In the genomic region with DNA sequence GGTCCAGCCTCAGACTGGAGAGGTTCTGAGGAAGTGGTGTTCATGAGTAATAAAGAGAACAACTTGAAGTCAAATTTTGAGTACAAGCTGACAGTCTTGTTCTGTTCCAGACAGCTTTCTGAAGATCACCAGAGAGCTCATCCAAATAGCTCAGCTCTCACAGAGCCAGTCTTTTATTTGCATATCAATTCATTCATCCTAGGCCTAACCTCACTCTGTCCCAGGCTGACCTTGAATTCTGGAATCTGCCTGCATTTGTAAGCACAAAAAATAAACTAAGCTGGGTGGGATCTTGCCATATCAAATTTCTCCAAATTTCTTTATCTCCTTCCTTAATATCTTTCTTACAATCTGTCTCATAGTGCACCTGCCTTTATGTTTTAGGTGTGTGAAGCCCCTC, we compare ENCODE assay signal across 15 mouse cellular contexts.
"Had no signal": no experiment of that assay in that cellular context is flagged by ENCODE, and none has a peak within 500 bp of the region (broad histone marks: within the 10 kb centered on the region; RNA-seq: fewer than 3 reads in every experiment).

No protein-coding gene starts in this region.

- H3K4me1 ChIP-seq: neural tube, embryonic 12.5 days; neural tube, embryonic 13.5 days; neural tube, embryonic 15.5 days; stomach, embryonic 15.5 days had no signal

- DNase-seq: retina, postnatal 1 day; right cerebral cortex, postnatal 14 days; right cerebral cortex, postnatal 25 days; right cerebral cortex, postnatal 4 days; spleen, adult 18-20 months; thymus, adult 18-20 months; thymus, adult 2 months; thymus, postnatal 14 days; thymus, postnatal 36 days; thymus, postnatal 4 days had no signal

- H3K9ac ChIP-seq: neural tube, embryonic 12.5 days; neural tube, embryonic 13.5 days; neural tube, embryonic 15.5 days; stomach, embryonic 15.5 days had no signal

- H3K9me3 ChIP-seq: neural tube, embryonic 12.5 days; neural tube, embryonic 13.5 days; neural tube, embryonic 15.5 days; stomach, embryonic 15.5 days had no signal

- H3K36me3 ChIP-seq: neural tube, embryonic 12.5 days; neural tube, embryonic 13.5 days; neural tube, embryonic 15.5 days; stomach, embryonic 15.5 days had no signal

- H3K27ac ChIP-seq: neural tube, embryonic 12.5 days; neural tube, embryonic 13.5 days; neural tube, embryonic 15.5 days; stomach, embryonic 15.5 days; stomach, postnatal 0 days had no signal

- H3K4me3 ChIP-seq: neural tube, embryonic 12.5 days; neural tube, embryonic 13.5 days; neural tube, embryonic 15.5 days; stomach, embryonic 15.5 days had no signal
